Mouse (Mus musculus) c-Kit-positive CD71-negative TER-119-negative erythroid progenitor cells, embryonic 14.5 days (primary cell): ENCODE measurements around the gene Dynlrb1.

ENCODE experiments used
- DNase-seq: peaks from one replicate; pipeline ENCODE4 v3.0.0-alpha.2; 2013; ENCODE audit warnings: low read depth

Dynlrb1 gene

DNA sequence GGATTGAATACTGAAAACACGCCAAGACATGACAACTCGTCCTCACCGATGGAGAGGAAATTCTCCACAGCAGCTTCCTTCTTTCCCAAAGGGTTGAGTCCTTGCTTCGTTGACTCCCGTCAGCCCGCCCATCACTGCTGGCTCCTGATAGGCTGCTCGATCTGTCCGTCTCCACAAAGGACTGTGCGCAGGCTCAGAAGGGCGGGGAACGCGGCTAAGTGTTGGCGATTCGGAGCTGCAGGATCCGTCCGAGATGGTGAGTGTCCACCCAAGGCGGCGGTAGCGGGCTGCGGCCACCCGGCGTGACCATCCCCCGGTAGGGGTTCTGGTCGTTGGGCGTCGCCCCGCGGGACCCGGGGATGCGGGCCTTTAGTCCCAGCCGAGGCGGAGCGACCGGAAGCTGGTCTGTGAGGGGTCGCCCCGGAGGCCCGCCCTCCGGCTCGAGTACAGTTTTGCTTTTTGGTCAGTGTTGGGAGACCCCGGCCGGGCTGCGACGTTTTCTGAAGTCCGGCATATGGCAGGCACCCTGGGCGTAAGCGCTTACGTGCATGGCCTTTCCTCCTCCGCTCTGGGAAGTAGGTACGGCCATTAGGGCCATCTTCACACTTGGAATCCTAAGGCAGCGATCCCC is at the start of gene Dynlrb1:
Dynlrb1 (plus strand) TSS at position 172 of the 631 bp plus-strand sequence.
- peak; percentile 96 for DNase-seq

DNA sequence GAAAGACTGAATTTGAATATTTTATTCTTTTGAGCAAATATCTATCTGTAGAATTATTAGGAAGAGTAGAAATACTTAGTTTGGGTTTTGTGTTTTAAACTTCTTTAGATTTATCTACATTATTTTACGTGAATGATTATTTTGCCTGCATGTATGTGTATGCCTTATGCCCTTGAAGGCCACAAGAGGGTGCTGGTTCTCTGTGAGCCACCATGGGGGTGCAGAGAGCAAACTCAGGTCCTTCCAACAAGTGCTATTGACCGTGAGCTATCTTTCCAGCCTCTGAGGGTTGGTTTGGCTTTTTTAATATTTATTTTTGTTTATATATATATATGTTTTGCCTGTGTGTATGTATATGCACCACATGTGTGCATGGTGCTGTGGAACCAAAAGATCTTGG is 28.9 kb upstream of the Dynlrb1 start:
- DNase-seq, result no peak

DNA sequence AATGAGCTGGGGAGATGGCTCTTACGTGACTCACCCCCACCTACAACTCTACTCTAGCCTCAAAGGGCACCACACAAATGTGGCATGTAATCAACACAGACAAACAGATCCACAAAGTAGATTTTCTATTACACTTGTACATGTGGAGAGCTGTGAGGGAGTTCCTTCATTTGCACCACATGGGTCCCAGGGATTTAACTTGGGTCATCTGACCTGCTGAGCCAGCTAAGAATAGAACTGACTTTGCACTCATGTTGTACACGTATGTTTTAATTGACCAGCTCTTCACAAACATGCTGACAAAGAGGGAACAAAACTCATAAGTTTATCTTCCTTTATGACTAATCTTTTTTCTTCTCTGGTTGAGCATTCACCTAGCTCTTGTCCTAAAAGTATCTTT is 13.2 kb upstream of the Dynlrb1 start:
- no peak for DNase-seq

DNA sequence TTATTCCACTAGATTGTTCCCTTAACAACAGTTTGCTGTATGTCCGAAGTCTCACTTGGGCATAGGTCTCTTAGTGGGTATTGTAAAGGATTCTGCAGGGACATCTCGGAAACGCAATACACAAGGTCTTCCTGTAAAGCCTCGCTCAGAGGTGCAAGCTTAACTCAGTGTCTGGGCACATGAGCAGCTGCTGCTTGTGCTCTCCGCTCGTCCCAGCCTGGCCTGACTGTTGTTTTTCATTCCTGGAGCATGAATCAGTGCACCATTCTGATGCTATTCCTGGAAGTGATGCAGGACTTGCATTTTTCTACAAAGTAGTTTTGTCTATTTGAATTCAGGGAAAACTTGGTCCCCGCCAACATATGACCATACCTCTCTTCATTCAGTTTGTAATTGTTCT is 11.6 kb upstream of the Dynlrb1 start:
- no peak for DNase-seq

DNA sequence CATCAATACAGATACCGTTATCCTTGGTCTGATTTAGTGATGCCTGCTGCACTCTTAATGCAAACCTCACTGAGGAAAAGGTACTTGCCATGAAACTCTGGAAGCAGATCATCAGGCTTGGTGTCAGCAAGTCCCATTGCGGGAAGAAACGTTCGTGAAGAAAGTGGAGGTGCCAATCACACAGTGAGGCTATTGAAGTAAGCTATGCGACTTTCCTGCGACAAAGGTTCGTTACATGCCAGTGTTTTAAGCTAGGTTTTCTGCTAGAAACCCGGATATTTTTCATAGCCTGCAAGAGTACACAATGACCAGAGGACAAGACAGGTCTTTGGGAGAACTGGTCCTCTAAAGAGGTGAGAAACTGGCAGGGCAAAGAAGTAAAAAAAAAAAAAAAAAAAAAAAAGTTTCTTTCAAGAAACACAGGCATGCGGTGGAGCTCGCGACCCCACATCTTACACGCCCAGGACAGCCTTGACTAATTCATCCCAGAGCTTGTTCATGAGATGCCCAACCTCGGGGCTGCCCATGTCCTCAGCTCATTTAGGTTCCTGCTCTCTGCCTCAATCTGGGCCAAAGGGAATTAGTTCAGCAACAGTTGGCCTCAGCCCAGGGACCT is 479 bp upstream of the Dynlrb1 start:
- no peak for DNase-seq

DNA sequence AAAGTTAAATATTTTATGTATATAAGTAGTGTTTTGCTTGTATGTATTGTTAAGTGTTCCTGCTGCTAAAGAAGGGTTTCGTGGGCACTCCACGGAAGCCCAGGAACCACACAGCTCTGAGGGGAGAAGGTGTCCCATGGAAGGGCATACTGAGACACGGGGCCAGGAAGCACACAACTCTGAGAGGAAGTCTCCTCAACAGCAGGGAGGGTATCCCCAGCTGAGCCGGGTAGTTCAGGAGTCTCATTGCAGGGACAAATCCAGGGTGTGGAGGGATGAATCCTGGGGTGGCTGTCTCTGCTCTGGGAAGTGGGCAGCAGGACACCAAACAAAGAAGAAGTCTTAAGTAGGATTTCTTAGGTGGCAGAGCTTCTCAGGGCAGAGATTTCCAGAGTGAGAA is 943 bp downstream of the Dynlrb1 start:
- no peak for DNase-seq

DNA sequence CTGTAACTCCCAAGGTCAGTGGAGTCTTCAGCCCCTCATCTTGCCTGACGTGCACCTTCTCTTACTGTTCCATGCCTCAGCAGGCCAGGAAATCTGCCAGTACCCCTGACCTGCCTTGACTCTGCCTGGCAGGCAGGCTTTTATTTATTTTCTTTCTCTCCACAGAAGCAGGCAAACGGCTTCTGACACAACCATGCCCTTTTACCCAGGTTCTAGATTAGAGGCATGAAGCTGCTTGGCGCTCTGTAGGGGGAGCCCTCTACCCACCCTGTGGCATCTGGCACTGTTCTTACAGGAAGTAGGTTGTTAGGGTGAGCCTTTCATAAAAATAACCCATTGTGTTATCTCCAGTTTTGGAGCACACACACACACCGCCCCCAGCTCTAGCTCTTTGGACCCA is 4.6 kb downstream of the Dynlrb1 start:
- no peak for DNase-seq

DNA sequence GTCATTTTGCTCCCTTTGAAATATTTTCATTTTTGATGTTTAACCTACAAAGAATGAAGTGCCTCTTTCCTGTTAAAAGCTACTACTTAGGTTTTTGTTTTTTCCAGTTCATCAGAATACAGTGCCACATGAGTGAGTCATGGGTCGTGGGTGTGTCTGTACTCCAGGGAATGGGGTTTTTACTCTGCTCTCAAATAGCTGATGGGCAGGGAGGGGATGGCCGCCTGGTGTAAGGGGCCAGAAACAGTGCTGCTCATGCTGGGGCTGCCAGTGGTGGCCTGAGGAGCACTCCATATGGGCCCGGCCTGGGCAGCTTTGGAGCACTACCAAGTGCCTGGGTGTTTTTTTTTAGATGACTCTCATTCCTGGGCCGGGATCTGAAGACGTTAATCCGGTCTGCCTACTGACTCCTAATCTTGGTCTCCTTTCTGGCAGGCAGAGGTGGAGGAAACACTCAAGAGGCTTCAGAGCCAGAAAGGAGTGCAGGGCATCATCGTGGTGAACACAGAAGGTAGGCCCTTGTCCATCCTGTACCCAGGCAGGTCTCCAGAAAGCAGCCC is 6.0 kb downstream of the Dynlrb1 start:
- no peak for DNase-seq

DNA sequence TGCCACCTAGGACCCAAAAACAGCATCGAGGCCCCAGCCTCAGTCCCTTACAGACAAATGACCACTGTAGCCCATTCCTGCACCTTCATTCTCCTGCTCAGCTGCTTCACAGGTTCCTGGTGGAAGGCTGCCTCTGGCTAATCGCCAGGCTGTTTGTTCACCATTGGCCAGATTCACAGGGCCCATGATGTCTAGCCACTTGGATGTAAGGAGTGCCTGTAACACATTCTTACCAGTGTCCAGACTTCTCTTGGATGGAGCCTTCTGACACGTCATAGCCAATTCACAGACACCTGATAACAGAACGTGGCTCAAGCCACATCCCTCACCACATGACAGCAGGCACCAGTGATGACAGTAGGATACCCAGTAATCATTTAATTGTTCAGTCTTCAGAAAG is 9.9 kb downstream of the Dynlrb1 start:
- DNase-seq, result no peak

DNA sequence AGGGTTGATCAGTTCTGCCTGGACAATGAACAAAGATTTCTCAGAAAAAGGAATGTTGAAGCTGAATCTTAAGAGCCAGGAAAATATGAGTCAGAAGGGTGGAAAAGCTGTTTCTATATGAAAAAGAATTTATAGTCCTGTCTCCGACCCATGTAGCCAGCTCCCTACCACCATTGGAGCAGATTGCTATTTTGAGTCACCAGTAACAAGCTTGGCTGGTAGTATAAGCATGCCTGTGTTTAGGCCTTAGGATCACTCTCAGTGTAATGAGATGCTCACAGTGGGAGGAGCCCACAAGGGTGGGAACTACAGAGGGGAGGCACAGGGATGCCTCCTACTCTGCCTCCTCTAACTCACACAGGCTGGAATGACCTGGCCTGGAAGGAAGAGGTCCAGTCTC is 11.9 kb downstream of the Dynlrb1 start:
- no peak for DNase-seq

DNA sequence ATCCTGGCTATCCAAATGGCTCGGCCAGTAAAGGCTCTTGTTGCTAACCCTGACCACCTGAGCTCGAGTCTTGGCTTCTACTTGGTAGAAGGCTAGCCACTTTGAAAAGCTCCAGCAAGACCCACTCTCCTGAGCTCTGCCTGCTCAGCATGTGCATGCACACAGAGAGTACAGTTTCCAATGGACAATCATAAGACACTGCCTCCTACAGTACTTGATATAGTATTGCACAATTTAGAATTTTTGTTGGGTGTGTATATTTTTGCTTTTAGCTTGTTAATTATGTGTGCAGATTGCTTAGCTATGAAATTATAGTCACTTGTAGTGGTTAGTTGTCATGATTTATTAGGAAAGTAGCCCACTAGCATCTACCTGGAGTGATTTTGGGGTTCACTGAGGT is 12.4 kb downstream of the Dynlrb1 start:
- DNase-seq, result no peak

DNA sequence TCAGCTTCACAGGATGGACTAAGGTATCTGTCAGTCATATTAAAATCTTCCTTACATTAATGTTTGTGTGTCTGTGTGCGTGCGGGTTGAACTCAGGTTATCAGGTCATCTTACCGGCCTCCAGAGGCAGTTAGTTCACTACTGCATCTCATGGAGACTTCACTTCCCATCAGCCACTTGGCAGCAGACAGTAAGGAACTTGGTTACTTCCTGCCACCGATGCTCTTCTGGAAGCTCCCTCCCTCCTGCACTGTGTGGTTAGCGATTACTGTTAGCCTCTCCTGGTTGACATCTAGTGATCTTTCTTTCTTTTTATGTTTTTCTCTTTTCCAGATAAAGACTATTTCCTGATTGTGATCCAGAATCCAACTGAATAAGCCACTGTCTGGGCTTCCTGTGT is 13.3 kb downstream of the Dynlrb1 start:
- DNase-seq, result no peak

DNA sequence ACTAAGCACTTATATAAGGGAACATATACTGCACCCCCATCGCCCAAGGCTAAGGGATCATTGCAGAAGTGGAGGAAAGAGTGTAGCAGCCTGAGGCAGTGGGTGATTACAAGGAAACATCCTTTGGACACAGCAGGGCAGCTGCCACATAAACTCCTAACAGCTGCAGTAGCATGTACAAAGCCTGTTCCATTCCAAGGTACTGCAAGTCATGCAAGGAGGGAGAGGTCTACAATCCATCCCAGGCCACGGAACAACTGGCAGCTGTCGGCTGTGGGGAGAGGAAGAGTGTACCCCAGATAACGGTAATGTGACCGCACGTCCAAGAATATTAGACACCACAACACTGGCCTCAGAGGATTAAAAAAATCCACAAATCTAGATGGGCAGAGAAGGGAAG is 29.2 kb downstream of the Dynlrb1 start:
- DNase-seq, result no peak

DNA sequence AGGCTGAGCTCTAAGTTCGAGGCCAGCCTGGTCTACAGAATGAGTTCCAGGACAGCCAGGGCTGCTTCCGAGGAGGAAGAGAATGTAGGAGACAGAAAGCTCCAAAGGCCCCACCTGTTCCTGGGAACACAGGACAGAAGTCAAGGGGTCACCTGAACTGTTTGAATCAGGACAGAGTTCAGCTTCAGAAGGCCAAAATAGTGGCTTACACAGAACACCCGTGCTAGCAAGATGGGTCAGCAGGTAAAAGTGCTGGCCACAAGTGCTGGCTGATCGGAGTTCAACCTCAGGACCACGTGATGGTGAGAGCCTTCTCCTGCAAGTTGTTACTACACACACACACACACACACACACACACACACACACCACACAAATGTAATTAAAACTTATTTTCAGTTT is 30.6 kb downstream of the Dynlrb1 start:
- no peak for DNase-seq

DNA sequence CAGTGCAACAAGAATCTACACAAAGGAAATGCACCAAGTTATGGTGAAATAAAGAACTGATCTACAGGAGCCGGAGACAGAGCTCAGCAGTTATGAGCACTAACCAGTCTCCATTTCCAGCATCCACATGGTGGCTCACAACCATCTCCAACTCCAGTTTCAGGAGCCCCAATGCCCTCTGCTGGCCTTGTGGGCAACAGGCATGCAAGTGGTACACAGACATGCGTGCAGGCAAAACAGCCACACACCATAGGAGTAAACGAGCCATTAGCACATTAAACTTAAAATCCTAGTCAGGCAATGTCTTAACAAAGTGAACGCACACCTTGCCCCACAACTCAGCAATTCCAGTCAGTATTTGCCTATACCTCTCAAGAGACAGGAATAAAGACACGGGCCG is 35.6 kb downstream of the Dynlrb1 start:
- peak; percentile 25 for DNase-seq

DNA sequence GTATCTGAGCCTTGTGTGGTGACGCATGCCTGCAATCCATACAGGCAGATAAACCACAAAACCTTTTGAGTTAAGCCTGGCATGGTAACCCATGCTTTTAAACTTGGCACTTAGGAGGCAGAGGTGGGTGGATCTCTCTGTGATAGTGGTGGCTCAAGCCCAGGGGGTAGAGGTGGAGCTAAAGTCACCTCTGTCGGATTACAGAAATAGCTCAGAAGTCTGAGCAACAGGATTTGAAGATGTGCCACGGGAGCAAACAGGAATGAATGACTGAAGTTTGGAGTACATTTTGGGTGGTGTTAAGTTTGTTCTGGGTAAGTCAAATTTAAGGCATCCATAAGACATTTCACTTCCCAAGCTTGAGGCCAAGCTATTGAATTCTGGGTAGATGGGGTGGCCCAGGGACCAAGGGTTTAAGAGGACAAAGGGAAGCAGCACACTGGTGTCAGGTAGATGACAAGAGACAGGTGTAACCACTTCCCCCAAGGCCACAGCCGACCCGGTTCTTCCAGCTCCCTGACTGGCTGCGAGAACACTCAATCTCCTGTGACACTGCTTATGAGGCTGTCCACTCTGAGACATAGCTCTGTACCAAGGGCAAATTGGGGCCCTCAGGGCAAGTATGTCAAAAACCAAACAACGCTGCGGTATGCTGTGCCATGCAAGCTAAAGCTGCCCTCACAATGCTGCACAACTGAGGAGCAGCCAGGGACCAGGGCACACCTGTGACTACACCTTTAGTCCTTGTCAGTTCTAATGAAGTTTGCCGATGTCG is 36.2 kb downstream of the Dynlrb1 start:
- DNase-seq, result no peak

DNA sequence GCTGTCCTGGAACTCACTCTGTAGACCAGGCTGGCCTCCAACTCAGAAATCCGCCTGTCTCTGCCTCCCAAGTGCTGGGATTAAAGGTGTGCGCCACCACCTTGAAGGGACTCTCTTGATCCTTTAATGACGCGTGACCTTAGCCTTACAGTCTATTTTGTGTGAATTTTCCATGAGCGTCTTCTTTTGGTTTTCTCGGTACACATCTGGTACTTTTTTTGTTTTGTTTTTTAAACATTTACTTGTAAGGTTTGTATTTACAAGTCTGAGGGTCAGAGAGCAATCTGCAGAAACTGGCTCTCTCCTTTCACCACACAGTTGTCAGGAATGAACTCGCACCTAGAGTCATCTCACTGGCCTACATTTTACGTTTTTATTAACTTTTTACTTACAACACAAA is 37.3 kb downstream of the Dynlrb1 start:
- DNase-seq, result no peak

DNA sequence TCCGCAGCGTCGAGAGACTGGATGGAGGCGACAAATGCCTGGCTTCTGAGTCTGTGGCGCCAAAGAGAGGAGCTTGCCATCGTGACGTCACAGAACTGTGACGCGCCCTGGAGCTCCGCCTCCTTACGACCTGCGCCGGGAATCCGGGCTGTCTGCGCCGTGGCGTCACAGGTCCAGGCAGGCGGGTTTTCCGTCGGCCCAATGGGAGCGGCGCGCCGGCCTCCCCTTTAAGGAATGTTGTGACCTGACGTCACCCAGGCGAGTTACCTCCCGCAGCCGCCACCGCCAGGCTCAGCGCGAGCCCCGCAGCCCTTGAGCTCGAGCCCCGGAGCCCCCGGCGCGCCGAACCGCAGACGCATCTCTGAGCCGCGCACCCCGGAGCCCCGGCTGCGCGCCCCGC is 39.9 kb downstream of the Dynlrb1 start, which contains the start of gene Map1lc3a:
Map1lc3a (plus strand) TSS at position 103 of the 400 bp plus-strand sequence.
- peak; percentile 92 for DNase-seq

DNA sequence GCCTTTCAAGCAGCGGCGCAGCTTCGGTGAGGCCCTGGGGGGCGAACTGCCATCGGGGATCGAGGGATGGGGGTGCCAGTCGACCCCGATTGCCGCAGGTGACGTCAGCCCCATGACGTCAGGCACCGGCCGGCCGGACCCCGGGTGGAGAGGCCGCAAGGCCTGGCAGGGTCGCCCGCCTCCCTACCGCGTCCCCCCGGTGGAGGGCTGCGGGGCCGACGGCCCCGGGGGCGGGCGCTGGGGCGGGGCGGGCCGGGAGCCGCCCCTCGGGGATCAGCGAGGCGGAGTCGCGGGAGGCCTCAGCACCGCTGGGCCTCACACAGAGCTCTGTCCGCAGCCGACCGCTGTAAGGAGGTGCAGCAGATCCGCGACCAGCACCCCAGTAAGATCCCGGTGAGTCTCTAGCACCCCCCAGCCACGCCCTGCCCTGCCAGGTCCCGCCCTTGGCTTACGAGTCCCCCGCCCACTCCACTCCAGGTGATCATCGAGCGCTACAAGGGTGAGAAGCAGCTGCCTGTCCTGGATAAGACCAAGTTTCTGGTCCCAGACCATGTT is 40.4 kb downstream of the Dynlrb1 start:
- DNase-seq, result peak; percentile 29

DNA sequence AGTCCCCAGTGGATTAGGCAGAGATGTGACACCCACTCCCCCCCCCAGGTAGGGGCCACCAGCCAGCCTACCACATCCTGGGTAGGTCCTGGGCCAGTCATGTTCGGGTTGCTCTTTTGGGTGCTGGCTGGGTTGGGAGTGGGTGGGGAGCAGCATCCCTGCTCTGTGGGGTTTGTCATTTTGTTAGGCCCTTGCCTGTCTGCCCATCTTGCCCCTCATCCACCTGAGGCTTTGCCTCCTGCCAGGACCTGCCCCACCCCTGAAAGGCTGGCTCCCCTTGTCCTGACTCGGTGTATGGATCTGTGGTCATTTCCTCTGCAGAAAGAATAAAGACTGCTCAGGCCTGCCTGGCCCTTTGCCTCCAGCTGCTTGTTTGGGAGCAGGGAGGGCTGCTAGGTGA is 41.4 kb downstream of the Dynlrb1 start:
- DNase-seq, result no peak

DNA sequence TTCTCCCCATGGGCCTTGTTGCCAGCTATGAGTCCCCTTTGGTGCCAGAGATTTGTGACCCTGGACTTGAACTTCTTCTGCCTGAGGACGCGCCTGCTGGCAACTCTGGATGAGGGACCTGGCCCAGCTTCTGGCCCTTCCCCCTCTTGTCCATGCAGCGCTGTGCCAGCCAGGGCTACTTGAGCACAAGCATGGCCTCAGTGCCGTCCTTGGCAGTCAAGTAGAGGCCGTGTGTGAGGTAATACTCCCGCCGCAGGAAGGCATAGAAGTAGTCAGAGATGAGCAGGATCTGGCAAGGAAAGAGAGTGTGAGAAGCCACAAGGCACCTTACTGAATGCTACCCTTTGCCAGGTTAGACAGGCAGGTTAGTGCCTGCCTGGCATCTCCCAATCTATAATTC is 42.0 kb downstream of the Dynlrb1 start:
- no peak for DNase-seq

DNA sequence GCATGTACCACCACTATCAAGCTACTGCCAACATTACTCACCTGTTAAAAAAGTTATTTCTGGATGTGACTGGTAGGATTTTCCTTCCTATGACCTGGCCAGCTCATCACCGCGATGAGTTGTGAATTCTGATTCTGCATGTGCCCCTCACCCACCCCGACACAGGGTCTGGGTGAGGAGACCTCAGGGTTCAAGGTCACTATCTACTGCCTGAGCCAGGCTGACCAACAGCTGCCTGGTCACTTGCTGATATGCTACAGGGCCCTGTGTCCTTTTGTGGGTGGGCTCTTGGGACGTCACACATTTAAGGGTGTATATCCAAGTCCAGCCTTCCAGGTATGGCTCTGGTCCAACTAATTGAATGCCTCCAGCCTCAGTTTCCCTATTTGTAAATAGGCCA is 42.8 kb downstream of the Dynlrb1 start:
- no peak for DNase-seq

DNA sequence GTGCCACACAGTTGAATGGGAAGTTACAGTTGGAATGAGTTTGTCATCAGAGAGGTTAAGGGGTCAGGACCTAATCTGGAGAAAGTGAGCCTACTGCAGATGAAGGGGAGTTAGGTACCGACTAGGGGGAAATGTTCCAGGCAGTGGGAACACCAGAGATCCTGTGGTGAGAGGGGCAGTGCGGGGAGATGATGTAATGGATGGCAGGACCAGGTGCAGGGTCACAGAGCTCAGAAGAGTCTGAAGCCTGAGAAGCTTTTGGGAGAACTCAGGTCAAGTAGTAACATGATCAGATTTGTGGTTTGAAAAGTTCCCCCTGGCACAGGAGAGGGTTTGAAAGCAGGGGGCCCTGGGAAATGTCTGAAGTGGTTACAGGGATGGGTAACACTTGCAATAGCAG is 43.8 kb downstream of the Dynlrb1 start:
- DNase-seq, result no peak
